Mouse (Mus musculus) forebrain, embryonic 12.5 days (tissue): ENCODE results near the gene Tmem147. TPM values are rescaled to one million over a fixed set of nuclear protein-coding genes. Genes with fewer than 3 reads are reported as not detected.
"Not testable (repeated sequence)": the region's sequence is repeated elsewhere in the genome, so short reads cannot be mapped to it uniquely, and the experiment has no call there.

Source experiments
- ATAC-seq: fragments of 200-750 bp; cut with Nextera tagmentation; 2 replicates; pipeline ENCODE4 v1.8.0; 2017; ENCODE audit warnings: moderate TSS enrichment; ENCODE audit not compliant: low FRiP score
- H3K27ac ChIP-seq: fragments of 300-500 bp; sonication (generic); 2 replicates; pipeline ENCODE4 v1.5.1; 2016; ENCODE audit warnings: mild to moderate bottlenecking
- H3K27me3 ChIP-seq: fragments of 300-500 bp; sonication (generic); 2 replicates; pipeline ENCODE4 v1.6.1; 2016; ENCODE audit warnings: mild to moderate bottlenecking
- H3K36me3 ChIP-seq: fragments of 300-500 bp; sonication (generic); replicated peaks from 2 replicates; pipeline ENCODE4 v1.6.1; 2016; ENCODE audit warnings: mild to moderate bottlenecking
- H3K4me1 ChIP-seq: fragments of 300-500 bp; sonication (generic); 2 replicates; pipeline ENCODE4 v1.6.1; 2016
- H3K4me2 ChIP-seq: fragments of 300-500 bp; sonication (generic); 2 replicates; pipeline ENCODE4 v1.6.1; 2016; ENCODE audit warnings: mild to moderate bottlenecking, moderate library complexity
- H3K4me3 ChIP-seq: fragments of 300-500 bp; sonication (generic); replicated peaks from 2 replicates; pipeline ENCODE4 v1.5.1; 2016; ENCODE audit warnings: mild to moderate bottlenecking
- H3K9ac ChIP-seq: fragments of 300-500 bp; sonication (generic); 2 replicates; pipeline ENCODE4 v1.6.1; 2016; ENCODE audit warnings: mild to moderate bottlenecking
- H3K9me3 ChIP-seq: fragments of 300-500 bp; sonication (generic); 2 replicates; pipeline ENCODE4 v1.6.1; 2016
- WGBS: fragments of 180-500 bp; shearing (Covaris S2); methylation state at CpG from one replicate; pipeline ENCODE4 v1.1.7; 2016; 5-methylcytosine and 5-hydroxymethylcytosine counted together
- polyA plus RNA-seq: library from polyadenylated mRNA; unstranded; fragments of >200 nt; fragmentation: Nextera tagmentation; extraction: Ambion mirVana; gene quantifications from 2 replicates; pipeline ENCODE4 v1.2.1, GENCODE M21; 2016

Tmem147 gene
- polyA plus RNA-seq, 1 experiment from 2014 or later, result 144 TPM

DNA sequence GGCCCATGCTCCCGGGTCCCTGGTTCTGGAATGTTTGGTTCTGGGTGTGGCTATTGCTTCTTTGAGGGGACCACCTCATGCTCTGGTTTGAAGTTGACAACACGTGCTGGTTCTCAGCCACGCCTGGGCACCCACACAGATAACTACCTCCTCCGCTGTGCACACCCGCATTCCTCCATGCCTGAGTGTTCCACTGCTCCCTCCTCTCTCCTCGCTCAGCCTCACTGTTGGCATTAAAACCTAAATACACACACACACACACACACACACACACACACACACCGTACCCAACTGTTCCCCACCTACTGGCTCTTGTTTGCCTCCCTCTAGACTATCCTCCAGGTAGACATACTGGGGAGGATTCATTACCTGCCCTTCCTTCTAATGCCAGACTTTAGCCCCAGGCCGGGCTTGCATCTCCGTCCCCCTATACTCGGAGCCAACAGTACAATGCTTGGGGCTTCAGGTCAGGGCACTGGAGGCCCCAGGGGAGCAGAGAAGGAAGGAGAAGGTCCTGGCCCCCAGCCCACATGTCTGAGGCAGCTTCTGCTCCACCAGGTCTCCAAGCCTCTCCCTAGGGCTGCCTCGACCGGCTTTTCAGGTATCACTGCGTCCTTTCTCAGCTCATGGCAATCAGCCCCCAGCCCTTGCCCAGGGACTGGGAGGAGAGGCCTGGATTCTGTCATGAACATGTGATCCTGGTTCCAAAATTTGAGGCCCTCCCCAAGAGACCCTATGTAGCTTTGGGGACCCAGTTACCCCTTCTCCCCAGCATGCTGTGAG lies 20.7 kb upstream of the Tmem147 start:
- Histone ChIP-seq H3K9me3 (peaks cover 5% of the 10 kb centered on the region; the same call in 1 of the 2 replicates), H3K4me2 (no peak overlapping the region), H3K4me3 (no peak overlapping the region), H3K27ac (no peak overlapping the region), H3K36me3 (peaks cover 6% of the 10 kb centered on the region), H3K4me1 (no peaks in the 10 kb centered on the region), H3K27me3 (no peaks in the 10 kb centered on the region), H3K9ac (no peak overlapping the region)
- WGBS, result 91% methylated on average over 13 of the region's 13 CpGs
- ATAC-seq, result no peak

- 86% methylated on average over 7 of the region's 7 CpGs for WGBS
Observed at GRCm38 (mm10) chr7:30747525-30748204, 18.3 kb upstream of the Tmem147 start.

DNA sequence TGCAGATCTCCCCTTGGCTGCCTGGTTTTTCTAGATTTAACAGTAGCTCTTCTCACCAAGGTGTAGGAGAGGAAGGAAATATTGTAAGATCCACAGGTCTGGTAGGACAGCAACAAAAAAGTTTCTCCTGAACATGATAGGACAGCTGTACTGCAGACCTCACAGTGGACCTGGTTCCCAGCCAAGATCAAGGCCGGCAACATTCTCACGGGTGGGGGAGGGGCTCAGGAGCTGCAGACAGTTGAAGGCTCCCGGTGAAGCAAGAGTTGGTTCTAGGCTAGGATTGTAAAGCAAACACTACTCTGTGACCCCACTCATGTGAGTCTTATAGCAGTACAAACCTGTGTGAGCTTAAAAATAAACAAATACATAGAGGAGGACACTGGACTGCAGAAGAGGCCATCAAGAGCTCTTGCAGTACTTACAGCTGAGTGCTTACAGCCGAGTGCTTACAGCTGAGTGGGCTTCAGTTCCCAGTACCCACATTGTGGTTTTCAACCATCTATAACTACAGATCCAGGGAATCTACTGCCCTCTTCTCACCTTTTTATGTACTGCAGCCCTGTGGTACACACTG lies 14.8 kb upstream of the Tmem147 start:
- Histone ChIP-seq H3K27ac (no peak overlapping the region), H3K4me1 (no peaks in the 10 kb centered on the region), H3K9me3 (no peaks in the 10 kb centered on the region), H3K36me3 (no peaks in the 10 kb centered on the region; the same call in none of the 2 replicates), H3K4me3 (no peak overlapping the region), H3K4me2 (no peak overlapping the region), H3K27me3 (no peaks in the 10 kb centered on the region), H3K9ac (no peak overlapping the region)
- no peak for ATAC-seq
- WGBS, result 60% methylated on average over 4 of the region's 4 CpGs

More at GRCm38 (mm10) chr7:30747525-30748204, 18.3 kb upstream of the Tmem147 start:
- no peak overlapping the region for H3K4me2 ChIP-seq
- H3K27ac ChIP-seq, result no peak overlapping the region
- no peaks in the 10 kb centered on the region for H3K9me3 ChIP-seq
- ATAC-seq, result no peak
- H3K4me1 ChIP-seq, result no peaks in the 10 kb centered on the region
- H3K36me3 ChIP-seq, result no peaks in the 10 kb centered on the region; the same call in 1 of the 2 replicates
- no peak overlapping the region for H3K4me3 ChIP-seq
- no peaks in the 10 kb centered on the region for H3K27me3 ChIP-seq
- no peak overlapping the region for H3K9ac ChIP-seq

DNA sequence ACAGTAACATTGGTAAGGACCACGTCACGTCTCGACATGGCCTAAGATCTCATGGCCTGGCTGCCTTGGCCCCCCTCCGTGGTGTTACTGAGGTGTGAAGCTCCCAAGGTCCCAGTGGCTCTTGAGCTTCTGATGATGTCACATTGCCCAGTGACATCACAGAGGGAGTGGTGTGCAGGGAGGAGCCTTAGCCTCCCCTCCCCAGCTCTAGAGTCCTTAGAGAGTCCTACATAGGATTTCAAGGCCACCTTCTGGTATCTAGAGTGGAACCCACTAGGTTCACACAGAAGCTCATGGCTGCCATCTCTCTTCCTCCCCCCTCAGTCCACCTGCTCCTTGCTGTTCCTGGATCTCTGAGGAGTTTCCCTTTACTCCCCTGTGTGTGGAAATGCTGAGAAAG lies 14.3 kb upstream of the Tmem147 start, which contains the start of gene Gapdhs:
TSS of gene Gapdhs (minus strand) at position 65 of the 400 bp plus-strand sequence.
- H3K4me1 ChIP-seq, H3K9ac ChIP-seq, H3K27ac ChIP-seq, H3K9me3 ChIP-seq, H3K36me3 ChIP-seq, ATAC-seq, H3K27me3 ChIP-seq, H3K4me2 ChIP-seq, H3K4me3 ChIP-seq: not testable (repeated sequence)
- 82% methylated on average over 4 of the region's 4 CpGs for WGBS

DNA sequence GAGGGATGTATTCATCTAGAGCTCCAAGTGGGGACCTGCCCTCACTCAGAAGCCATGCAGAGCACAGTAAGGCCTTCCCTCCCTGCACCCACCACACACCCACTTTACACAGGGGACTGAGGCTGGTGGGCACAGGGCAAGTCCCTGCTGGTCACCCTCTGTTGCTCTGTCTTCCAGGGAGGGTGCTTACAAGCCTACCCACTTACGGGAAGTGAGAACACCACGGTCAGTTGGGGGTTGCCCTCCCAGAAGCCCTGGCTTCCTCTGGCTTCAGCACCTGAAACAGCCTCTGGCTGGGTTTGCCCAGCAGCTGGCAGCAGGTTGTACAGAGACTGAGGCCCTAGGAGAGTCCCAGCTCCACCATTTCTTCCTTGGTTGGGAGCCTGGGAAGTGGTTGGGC lies 13.2 kb upstream of the Tmem147 start:
- not testable (repeated sequence) for H3K4me3 ChIP-seq, H3K27me3 ChIP-seq, H3K4me1 ChIP-seq, ATAC-seq, H3K9me3 ChIP-seq, H3K9ac ChIP-seq, H3K36me3 ChIP-seq, H3K27ac ChIP-seq, H3K4me2 ChIP-seq
- 94% methylated on average over 2 of the region's 2 CpGs for WGBS

DNA sequence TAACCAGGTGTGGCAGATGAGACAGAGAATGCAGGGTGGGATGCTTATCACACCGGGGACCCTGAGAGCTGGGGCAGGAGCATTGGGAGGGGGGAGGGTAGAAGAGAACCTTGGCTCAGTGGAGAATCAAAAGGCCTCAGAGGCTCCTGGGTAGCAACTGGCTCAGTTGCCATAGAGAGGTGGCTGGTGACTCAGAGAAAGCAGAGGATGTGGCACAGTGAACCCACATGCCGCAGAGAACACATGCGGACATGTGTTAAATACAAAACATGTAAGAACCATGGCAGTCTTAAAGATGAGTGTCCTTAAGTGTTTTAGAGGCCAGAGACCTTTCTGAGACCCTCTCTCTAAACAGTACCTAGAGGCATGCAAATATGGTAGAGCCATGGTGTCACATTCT lies 6.9 kb upstream of the Tmem147 start:
- WGBS, result 91% methylated on average over 3 of the region's 3 CpGs
- Histone ChIP-seq H3K4me1 (peaks cover 5% of the 10 kb centered on the region; the same call in 1 of the 2 replicates), H3K4me2 (no peak overlapping the region), H3K4me3 (no peak overlapping the region), H3K27ac (no peak overlapping the region), H3K9me3 (no peaks in the 10 kb centered on the region), H3K27me3 (no peaks in the 10 kb centered on the region), H3K36me3 (peaks cover 59% of the 10 kb centered on the region), H3K9ac (no peak overlapping the region)
- no peak for ATAC-seq

- H3K9me3 ChIP-seq, ATAC-seq, H3K27me3 ChIP-seq: not testable (repeated sequence)
- peak overlapping the region; percentile 70 for H3K4me2 ChIP-seq
- 14% methylated on average over 13 of the region's 22 CpGs for WGBS
- H3K9ac ChIP-seq, result peak overlapping the region; percentile 69
- H3K36me3 ChIP-seq, result peaks cover 50% of the 10 kb centered on the region
- H3K4me3 ChIP-seq, result peak overlapping the region; percentile 61
- peak overlapping the region; percentile 91 for H3K27ac ChIP-seq
- peaks cover 26% of the 10 kb centered on the region for H3K4me1 ChIP-seq
Observed at GRCm38 (mm10) chr7:30730064-30730722, 853 bp upstream of the Tmem147 start.

DNA sequence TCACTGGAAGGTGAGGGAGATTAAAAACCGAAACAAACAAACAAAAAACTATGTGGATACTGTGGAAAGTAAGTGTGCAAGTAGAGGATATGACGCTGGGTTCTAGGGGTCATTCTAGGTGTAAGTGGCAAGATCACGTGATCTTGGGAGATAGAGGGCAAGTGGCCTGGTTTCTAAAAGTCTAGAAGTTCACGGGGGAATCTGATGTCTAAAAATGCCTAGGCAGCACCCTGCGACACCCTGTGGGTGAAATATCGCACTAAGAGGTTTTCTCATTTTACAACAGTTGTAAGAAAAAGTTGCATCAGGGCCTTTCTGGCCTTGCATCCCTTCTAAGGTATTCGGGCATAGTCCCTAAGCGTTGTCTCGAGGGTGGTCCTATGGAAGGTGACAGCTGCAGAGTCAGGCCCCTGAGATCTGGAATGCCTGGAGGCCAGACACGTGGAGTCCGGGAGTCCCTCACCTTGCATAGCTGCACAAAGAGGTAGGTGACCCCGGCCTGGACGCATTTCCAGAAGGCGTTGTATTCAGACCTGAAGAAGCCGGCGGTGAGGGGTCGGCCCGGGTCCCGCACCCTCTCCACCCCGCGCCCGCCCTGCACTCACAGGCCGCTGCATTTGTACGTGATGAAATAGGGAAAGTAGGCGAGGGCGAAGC lies 473 bp downstream of the Tmem147 start:
- ATAC-seq, result no peak; the same call in 1 of the 2 replicates
- H3K36me3 ChIP-seq, result peaks cover 41% of the 10 kb centered on the region

GRCm38 (mm10) chr7:30728214-30728613 lies 1.1 kb downstream of the Tmem147 start:
- Histone ChIP-seq H3K27ac (no peak overlapping the region), H3K36me3 (peaks cover 34% of the 10 kb centered on the region)

More for the DNA sequence above, 473 bp downstream of the Tmem147 start:
- Histone ChIP-seq H3K9ac (peak overlapping the region; percentile 69), H3K4me2 (peak overlapping the region; percentile 70), H3K27ac (peak overlapping the region; percentile 91), H3K4me1 (peaks cover 26% of the 10 kb centered on the region), H3K4me3 (peak overlapping the region; percentile 61), H3K27me3 (no peaks in the 10 kb centered on the region), H3K9me3 (no peaks in the 10 kb centered on the region)
- WGBS, result 9% methylated on average over 26 of the region's 26 CpGs

DNA sequence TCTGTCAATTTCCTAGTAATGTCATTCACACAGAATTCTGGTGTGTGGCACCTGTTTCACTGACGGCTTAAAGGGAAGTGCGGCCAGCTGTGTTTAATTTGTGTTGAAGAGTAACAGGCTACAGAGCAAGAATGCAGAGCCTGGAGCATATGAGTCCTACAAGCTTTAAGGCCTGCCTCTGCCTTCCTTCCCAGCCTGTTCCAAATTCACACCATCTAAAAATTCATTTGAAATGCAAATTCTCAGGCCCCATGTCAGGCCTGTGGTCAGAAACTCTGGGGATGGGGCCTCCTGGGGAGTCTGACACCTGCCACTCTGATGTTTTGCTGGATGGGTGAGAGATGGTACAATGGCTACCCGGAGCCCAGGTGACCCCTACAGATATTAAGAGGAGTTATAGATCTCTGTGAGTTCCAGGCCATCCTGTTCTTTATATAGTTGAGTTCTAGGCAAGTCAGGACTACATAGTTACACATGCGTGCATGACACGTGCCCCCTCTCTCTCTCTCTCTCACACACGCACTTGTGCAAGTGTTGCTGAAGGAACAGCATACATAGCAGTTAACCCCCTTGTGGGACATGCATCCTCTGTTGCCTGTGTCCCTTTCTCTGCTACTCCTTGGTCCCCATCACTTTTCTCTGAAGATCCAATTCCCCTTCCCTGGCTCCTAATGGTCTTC lies 5.9 kb downstream of the Tmem147 start:
- 75% methylated on average over 6 of the region's 6 CpGs for WGBS
- Histone ChIP-seq H3K4me2 (no peak overlapping the region), H3K27ac (no peak overlapping the region), H3K27me3 (no peaks in the 10 kb centered on the region), H3K4me3 (no peak overlapping the region), H3K4me1 (peaks cover 8% of the 10 kb centered on the region), H3K9me3 (no peaks in the 10 kb centered on the region), H3K9ac (no peak overlapping the region), H3K36me3 (peaks cover 19% of the 10 kb centered on the region; the same call in 1 of the 2 replicates)
- no peak for ATAC-seq

More at GRCm38 (mm10) chr7:30728214-30728613, 1.1 kb downstream of the Tmem147 start:
- Histone ChIP-seq H3K4me3 (peak overlapping the region; percentile 61; the same call in 1 of the 2 replicates), H3K27me3 (no peaks in the 10 kb centered on the region), H3K9ac (peak overlapping the region; percentile 69), H3K9me3 (no peaks in the 10 kb centered on the region), H3K4me2 (peak overlapping the region; percentile 70), H3K4me1 (peaks cover 26% of the 10 kb centered on the region)
- ATAC-seq, result no peak
- WGBS, result 79% methylated on average over 6 of the region's 6 CpGs

- peaks cover 6% of the 10 kb centered on the region; the same call in 1 of the 2 replicates for H3K36me3 ChIP-seq
- ATAC-seq, result no peak
- no peak overlapping the region for H3K9ac ChIP-seq
- peaks cover 13% of the 10 kb centered on the region for H3K27me3 ChIP-seq
- H3K4me2 ChIP-seq, result no peak overlapping the region
- H3K4me1 ChIP-seq, result peaks cover 10% of the 10 kb centered on the region
- 0 out of 2 replicates have a peak overlapping the region, but pooled peaks have one; percentile 19 for H3K27ac ChIP-seq
- H3K4me3 ChIP-seq, result no peak overlapping the region
- no peaks in the 10 kb centered on the region for H3K9me3 ChIP-seq
- WGBS, result 84% methylated on average over 7 of the region's 7 CpGs
Observed at GRCm38 (mm10) chr7:30721286-30721685, 8.1 kb downstream of the Tmem147 start.
